Mouse (Mus musculus) mesoderm, embryonic 11.5 days (tissue): Measurements from ENCODE around the gene Gpc6.
A peak's percentile ranks its signal among the peaks of the same experiment; 100 is the strongest.

Source experiments
- DNase-seq: peaks from one replicate; pipeline ENCODE4 v3.0.0-alpha.2; 2012; ENCODE audit warnings: low read depth, low spot score

The Gpc6 gene

DNA sequence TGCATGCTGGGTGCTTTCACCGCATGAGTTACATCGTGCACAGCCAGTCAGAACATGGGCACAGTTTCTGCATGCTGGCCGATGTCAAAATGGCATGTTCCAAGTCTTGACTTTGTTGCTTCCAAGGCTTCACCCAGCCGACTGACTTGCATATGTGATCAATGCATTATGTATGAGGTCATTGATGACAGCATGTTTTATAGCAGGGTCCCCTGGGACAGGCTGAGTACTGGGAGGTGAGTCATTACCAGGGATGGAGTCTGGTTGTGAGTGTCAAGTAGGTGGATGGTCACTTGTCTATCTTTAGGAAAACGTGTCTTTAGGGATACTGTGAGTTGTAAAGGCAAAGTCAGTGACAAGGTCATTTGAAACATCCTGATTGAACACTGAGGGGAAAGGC, 929.4 kb downstream of the Gpc6 start:
- DNase-seq, result peak; percentile 40

DNA sequence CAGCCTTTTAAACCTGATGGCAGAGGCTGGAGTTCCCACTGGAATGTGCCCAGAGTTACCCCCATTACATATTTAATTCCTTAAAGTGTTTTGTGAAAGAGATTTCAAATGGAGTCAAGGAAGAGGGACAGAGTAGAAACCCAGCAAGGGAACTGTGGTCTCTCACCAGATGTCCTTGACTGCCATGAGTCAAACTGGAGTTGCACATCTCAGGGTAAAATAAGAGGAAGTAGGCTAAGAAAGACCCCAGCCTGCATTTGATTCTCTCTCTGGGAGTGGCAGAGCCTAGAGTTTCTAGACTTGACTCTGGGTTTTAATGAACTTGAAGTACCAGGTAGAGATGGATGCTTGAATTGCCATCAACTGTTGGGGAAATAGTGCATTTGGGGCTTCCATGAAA, 946.2 kb downstream of the Gpc6 start:
- no peak for DNase-seq

DNA sequence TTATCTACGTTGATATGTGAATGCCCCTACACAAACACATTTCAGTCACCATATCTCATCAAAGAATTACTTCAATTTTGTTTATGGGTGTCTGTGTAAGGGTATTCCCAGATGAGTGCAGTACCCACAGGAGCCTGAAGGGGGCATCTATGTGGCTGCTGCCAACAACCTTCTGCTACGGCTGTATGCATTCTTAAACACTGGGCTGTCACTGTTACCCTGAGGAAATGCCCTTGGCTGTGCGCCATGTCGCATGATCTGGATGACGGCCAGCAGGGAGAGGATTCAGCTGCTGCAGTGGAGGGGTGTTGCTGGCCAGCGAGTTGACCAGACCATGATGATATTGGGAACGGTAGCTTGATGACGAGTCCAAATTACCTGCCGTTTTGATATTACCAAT, 954.2 kb downstream of the Gpc6 start:
- no peak for DNase-seq

DNA sequence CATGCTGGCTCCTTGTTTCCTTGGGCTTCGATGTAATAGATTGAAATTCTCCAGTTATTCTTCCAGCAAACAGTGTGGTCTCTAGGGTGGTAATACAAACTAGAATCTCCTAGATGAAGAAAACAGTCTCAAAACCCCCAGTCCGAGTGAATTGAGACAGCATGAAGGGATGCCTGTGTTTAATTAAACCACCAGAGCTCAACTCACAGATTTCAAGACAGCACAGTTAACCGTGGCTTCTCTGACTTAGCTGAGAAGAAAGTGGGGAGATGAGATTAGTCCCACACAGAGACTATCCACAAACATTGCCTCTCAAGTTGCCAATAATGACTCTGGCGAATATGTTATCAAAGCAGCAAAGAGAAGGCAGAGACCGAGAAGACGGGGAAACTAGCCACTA, 956.0 kb downstream of the Gpc6 start:
- DNase-seq, result no peak

DNA sequence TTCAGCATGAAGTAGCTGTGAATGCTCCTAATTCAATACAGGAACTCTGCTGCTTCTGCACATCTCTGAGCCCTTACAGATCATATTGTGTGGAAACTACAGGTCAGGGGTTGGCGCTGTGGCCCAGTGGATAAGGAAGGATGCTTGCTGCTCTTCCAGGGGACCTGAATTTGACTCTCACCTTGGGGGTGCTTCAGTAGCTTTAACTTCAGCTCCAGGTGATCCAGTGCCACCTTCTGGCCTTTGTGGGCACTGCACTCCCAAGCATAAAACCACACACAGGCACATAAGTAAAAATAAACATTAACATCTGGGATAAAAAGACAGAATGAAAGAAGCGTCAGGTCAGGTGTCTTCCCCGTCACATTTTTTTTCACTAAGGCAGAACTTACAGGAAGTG, 957.1 kb downstream of the Gpc6 start:
- peak; percentile 50 for DNase-seq

DNA sequence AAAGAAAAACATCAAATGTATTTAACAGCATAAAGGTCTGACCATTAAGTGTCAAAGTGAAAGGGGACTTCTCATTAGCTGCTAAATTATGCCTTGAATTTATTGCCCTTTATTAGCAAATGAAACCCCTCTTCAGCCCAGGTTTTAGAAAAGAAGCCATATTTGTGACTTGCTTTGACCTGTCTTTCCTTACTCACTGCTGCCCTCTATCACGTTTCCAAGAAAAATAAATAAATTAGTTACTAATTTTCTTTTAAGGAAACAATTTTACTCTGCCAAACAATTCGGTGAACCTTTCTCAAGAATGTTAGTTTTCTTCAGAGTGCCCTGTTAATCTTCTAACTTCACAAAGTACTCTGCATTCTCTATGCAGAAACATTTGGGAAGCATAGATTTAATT, 964.5 kb downstream of the Gpc6 start:
- no peak for DNase-seq

DNA sequence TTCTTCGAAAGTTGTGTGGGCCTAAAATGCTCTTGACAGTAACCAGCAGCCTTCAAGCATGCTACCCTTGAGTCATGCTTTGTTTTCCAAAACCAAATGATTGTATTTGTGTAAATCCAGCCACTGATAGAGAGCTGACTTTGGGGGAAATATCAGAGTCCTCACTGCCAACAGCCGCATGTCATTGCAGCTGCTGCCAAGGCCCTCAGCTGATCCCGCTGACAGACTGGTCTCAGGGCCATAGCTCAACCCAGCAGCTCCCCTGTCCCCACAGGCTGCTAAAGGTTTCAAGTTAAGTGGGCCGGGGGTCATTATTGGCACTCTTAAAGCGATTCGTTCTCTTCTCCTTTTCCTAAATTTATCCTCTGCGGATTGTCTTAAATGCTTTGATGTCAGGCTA, 966.3 kb downstream of the Gpc6 start:
- DNase-seq, result no peak

DNA sequence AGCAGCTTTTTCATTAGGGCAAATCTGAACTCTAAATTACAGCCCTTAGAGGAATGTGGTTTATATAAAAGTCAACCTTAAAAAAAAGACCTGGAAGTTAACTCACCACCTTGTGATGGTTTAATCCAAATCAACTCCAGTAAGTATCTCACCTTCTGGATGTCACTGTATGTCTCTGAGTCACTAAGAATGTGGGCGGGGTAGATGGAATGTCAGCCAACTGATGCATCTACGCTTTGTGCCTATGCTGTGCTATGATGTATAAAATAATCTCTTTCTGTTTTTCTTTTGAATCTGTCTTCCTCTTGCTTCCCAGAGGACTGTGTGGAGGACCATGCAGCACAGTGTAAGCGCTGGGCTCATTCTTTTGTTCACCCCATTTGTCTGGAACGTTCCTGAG, 966.9 kb downstream of the Gpc6 start:
- no peak for DNase-seq

DNA sequence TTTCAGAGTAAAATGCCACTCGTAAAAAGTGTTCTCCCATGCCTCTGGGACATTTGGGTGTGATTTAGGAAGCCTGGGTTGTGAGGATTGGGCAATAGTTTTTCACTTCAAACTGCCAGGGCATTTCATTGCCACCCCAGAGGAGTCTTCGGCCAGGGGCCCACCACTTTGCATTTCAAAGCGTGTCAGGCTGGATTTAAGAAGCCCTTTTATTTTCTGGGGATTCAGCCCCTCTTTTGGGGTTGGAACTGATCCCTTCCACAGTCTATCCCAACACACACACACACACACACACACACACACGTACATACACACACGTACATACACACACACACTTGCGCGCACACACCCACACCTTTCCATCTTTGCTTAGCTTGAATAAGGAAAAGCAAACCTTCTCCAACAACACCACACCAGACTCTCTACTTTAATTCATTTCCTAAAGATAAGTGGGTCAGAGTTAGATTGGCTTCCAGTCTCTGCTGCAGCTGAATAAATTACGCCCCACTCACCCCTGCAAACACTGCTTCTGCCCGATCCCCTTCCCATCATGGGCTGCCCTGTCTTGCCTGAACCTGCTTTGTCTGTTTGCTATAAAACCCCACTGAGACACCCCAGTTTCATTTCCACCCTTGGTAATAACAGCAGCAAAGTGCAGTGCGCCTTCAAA, 969.9 kb downstream of the Gpc6 start:
- no peak for DNase-seq

DNA sequence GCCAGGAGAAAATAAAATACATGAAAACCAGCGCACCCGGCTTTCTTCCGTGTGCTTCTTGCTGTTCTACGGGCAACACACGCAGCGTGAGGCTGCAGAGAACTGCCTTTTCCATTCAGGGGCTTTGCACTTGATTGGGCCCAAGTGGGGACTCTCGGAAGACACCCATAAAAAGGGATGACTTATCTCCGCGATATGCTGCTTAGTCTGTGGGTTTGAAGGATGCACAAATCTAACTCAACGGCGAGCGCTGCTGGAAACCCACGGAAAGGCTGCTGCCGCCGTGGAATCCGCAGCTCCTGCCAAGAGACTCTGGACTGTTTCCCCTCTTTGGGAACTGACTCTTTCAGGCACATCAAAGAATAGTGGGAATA, 970.4 kb downstream of the Gpc6 start:
- DNase-seq, result no peak

DNA sequence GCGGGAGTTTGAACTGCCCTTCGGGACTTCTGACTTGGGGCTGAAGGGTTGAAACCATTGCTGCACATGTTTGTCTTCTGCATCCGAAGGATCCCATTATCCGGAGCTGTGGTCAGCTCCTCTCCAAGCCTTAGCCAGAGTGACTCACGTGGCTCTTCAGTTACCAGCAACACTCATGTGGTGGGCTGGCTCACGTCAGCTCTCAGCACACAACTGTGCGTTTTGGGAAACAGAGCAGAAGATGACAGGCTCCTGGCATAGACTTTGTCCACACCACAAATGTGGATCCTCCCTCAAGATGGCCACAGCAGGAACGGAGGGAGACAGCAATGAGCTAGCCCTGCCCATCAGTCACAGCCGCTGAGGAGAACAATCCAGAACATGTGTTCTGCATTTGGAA, 979.2 kb downstream of the Gpc6 start:
- no peak for DNase-seq

DNA sequence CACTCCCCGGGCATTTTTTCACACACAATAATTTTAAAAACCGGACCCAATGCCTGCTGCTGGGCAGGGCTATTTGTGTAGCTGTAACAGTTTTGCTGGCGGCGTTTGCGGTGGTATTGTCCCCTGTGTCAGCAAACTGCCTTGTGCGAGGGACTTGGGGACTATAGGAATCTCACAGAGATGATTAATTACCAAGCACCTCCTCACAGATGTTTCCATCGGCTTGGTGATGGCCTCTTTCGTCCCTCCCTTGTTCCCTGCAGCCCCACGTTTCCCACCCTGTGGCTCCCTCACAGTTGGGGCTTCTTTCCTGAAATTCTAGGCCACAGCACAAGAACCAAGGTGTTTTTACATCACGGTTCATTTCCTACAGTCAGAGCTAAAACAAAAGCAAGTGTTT, 980.6 kb downstream of the Gpc6 start:
- DNase-seq, result peak; percentile 41

DNA sequence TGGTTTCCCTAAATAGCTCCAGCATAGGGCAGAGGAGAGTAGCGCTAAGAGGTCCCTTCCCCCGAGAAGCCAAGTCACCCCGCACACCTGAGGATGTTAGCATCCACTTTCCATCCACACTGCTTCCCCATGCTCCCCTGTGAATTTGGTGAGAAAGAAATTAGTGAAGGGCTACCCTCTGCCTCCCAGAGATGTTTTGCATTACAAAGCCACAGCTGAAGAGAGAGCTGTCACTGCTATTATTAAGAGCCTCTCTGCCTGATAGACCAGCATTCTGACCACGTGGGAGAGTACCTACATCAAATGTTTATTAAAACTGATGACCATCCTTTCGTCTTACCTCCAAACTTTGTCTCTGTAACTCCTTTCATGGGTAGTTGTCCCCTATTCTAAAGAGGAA, 981.2 kb downstream of the Gpc6 start:
- DNase-seq, result no peak

DNA sequence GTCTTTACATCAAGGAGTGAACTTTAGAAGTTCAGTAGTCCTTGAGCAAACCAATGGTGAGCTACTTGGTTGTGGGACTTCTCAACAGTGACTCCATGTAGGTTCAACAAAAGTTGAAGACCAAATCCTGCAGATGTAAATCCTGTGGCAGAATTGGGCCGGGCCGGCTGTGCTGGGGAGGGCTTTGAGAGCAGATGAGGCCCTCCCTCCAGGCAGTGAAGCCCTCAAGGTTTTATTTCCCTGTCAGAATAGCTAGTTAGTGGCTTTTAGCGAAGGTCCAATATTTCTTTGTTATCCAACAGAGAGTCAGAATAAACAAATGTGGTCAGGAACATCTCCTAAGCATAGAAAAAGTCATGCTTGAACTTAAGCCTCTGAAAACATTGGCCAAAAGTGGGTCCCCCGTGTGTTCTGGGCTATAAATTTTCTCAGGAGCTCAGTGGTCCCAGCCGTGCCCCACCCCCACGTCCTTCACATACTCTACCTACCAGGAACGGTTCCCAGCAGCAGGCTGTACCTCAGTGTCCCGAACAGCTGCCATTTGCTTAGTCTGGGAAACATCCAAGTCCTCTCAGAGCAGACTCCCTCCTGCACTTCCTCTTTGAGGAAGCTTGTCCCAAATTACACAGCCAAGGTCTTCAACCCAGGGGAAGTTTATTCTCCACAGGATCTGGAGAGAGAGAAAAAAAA, 983.3 kb downstream of the Gpc6 start:
- DNase-seq, result no peak

DNA sequence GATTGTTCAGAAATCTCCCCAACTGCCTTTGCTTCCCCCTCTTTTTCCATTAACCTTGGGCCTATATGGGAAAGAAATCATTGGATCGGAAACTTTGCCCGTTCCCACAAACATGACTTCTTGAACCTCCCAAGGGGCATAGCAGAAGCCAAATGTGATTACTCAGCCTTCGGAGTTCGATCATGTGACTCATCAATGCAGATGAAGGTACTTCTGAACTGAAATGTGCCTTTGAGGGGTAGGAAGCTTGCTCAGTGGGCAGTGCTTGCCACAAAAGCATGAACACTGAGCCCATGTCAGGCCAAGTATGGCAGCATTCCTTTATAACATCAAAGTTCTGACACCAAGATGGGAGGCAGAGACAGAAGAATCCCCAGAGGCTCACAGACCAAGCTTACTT, 983.9 kb downstream of the Gpc6 start:
- no peak for DNase-seq

DNA sequence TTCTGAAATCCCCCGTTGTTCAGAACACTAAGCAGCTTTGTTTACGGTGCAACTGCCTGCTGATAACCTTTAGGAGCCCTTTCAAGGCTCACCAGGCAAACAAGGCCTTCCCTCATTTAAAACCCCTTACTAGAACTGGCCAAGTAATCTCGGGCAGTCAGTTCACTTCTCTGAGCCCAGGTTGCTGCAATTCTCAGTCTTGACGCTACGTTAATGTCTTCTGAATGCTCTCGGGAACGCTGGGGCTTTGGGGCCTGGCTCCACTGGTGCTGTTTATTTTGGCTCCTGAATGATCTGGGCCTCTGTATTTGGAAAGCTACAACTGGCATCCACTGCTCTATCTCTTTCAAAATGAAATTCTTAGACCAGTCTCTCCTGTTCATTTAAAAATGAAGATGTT, 985.2 kb downstream of the Gpc6 start:
- DNase-seq, result no peak

DNA sequence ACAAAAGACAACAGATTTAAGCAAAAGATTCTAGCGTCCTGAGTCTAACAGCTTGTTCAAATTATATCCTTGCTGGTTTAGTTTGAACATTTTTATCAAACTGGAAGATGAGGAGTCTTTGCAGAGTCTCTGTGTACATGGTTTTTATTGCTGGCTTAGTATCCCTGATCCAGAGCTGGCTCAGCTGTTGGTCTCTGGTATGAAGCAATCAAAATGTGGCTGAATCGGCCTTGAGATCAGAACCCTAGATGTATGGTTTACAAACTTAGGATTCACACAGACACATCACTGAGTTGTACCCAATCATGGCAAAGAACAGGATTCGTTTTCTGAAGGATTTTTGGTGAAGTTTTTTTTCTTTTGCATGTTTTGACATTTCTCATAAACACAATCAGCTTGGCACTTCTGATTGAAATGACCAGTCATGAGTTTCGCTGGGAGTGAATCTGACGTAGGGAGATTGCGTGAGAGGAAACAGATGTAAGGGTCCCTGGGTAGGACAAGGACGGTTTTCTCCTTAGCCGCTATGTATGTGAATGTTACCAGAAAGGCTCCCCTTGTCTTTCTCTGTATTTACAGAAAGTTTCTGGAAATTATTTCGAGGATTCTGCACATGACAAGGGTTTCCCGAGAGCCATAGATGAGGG, 987.6 kb downstream of the Gpc6 start:
- DNase-seq, result no peak

DNA sequence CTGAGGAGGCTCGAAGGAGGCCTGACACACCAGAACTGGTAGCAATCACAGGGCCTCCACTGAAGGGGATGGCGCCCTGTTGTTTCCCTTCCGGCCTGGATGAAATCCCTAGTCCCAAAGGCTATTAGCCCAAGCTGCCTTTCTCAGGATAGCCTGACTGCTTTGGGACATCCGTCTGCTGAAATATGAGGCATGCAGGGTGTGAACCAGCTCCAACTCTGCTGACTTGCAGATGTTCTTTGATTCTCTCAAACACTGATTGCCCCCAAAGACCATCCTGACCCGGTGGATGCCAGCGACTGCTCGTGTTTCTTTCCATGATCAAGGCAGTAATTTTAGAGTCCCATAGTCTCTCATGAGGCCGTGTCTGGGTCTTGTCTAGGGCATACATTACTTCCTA, 991.5 kb downstream of the Gpc6 start:
- no peak for DNase-seq

DNA sequence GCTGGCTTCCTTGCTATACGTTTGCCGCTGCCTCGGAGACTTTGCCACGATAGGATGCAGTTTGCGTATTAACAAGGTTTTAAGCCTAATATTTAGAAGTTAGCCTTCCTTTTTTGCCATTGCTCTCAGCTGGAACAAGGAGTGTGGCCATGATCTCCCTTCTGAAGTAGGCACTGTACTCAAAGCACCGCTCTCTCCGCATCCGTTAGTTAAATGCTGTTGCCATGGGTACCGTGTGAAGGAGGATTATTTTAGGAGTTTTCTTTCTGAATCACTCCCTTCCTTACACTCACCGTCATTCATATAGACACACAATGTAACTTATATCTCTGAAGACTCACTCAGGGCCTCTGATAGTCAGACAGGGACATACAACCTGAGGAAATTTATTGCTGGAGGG, 993.6 kb downstream of the Gpc6 start:
- no peak for DNase-seq

DNA sequence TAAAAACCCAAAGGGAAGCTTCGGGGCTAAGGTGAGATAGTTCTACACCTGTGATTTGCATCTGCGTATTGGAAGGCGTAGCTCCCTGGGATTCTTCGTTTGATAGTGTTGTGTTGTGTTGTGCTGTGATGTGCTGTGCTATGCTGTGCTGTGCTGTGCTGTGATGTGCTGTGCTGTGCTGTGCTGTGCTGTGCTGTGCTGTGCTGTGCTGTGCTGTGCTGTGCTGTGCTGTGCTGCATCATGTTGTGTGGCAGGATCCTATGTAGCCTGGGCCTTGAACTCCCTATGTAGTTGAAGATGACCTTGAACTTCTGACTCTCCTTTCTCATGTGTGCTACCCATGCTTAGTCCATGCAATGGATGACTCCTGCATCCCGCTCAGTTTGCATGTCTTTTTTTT, 994.5 kb downstream of the Gpc6 start:
- no peak for DNase-seq

DNA sequence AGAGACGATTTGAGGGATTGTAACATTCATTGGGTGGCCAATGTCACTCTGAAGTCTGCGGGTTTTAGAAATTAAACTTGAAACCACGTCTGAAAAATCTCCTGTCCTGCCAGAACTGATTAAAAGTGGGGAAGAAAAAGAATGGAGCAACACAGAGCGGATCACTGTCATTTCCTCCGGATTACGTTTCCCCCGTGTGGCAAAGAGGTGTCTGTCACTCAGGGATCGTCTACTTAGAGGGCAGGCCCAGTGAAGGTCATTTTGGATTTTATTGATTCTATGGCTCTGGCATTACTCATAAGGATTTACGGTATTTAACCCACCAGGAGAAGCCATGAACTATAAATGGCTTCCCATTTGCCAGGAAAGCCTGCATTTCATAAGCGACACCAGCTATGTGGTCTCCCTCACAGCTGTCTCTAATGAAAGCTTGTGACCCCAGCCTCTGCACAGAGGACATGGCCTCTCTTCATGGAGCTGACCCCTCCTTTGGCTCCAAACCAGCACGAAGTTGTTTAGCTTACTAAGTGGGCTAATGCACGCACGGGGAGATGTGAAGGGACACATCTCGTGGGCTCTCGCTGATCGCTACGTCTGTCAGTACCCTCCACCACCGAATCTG, 996.4 kb downstream of the Gpc6 start:
- DNase-seq, result no peak

DNA sequence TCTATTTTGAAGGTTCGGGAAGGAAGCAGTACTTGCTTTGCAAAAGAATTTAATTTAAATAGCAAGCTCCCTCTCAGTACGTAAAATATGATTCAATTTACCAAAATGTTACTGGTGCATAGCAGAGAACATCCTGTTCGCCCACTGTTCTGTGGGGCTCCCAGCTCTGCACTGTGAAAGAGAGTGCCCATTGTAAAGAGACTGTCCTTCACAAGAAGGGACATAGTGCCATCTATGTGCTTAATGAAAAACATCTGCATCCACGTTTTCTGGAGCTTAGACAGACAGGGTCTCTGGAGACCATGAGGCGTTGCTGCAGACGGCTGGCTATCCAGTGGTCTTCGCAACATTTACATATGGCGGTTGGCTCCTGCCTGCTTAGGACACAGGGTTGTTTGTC, 998.6 kb downstream of the Gpc6 start:
- peak; percentile 54 for DNase-seq
